Mouse (Mus musculus): ENCODE results near the gene Kdm6b. TPM values are rescaled to one million over a fixed set of nuclear protein-coding genes. Genes with fewer than 3 reads are reported as not detected.

Gene Kdm6b
- polyA plus RNA-seq, 1 experiment from 2014 or later: 42.4 TPM

DNA sequence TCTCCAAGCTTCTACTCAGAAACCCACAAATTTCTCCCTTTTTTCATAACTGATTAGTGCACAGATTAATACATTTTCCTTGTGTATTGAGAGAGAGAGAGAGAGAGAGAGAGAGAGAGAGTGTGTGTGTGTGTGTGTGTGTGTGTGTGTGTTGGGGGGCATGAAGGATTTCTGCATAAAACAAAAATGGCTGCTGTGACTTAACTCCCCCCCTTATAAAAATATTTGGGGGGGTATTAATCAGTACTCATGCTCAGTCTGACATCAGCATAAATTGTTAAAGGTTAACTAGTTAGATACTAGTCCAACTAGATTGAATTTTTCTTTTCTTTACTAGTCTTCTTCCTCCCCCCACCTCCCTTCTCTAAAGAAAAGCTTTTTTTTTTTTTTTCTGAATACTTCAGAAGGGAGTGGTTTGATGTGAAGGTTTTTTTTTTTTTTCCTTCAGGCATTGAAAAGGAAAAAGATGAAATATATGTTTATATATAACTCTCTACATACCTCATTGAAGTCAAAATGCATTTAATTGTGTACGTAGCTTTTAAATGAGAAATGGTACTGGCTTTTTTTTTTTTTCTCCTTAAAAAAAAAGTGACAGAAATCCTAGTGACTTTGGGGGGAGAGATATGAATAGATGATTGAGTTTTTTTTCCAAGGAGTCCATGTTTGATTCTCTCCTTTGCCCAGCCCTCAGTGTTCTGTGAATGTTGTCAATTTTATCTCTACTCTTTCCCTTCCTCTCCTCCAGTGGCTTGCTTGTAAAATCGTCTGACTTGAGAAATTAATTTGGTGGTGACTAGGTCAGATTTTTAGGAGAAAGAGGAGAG is 43.3 kb downstream of the Kdm6b start:
- WGBS: 41% methylated on average over 2 of the region's 2 CpGs
- Histone ChIP-seq H3K27me3 (ENCODE audit: control insufficient read depth, insufficient read depth, low read length) (no peaks in the 10 kb centered on the region), H3K27ac (replicated peaks; ENCODE audit: low read depth, low read length) (no peak overlapping the region), H3K4me3 (ENCODE audit: low read depth, low read length) (peak overlapping the region; percentile 87), H3K36me3 (ENCODE audit: control insufficient read depth, insufficient read depth, low read length) (peaks cover 2% of the 10 kb centered on the region; the same call in 1 of the 2 replicates), H3K9ac (ENCODE audit: low read length) (peak overlapping the region; percentile 99; the same call in 1 of the 2 replicates), H3K9me3 (ENCODE audit: control insufficient read depth, low read length) (no peaks in the 10 kb centered on the region), H3K4me2 (ENCODE audit: low read depth, severe bottlenecking) (peak overlapping the region; percentile 94), H3K4me1 (ENCODE audit: control insufficient read depth, insufficient read depth, low read length) (peaks cover 19% of the 10 kb centered on the region)
- ATAC-seq (ENCODE audit: insufficient number of reproducible peaks, low FRiP score, low TSS enrichment, low read depth) (no peak), DNase-seq (ENCODE audit: low spot score) (no peak)

DNA sequence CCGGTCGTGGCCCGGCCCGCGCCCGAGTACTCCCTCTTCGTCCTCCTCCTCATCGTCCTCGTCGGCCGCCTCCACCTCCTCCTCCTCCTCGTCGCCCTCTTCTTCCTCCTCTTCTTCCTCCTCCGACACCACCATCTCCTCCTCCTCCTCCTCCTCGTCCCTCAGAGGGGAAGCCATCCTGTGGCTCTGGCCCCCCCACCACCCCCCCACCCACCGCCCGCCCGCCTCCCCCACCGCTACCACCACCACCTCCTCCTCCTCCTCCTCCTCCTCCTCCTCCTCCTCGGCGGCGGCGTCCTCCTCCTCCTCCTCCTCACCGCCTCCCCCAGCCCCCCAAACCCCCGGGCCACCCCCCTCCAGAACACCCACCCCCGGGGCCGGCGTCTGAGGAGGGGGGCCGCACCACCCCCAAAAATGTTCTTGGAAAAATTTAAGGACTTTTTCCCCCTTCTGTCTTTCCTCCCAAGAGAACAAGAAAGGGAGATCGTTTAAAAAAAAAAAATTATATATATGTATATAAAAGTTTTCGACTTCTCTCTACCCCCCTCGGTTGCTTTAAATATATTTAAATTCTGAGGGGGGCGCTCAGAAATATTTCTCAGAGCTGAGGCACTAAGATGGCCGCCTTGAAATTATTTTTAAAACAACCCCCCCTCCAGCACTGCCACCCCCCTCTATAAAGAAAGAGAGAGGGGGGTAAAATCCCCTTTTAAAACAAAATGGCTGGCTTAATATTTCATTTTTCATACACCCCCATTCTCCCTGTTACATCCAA is 44.1 kb downstream of the Kdm6b start, which contains the start of gene Chd3:
Gene Chd3, minus strand, starts transcription at position 192 of the 775 bp plus-strand sequence.
- Histone ChIP-seq H3K4me3 (ENCODE audit: low read depth, low read length) (peak within 1 kb of the TSS; percentile 87), H3K36me3 (ENCODE audit: control insufficient read depth, insufficient read depth, low read length) (peaks cover 2% of the 10 kb centered on the region; the same call in 1 of the 2 replicates), H3K9me3 (ENCODE audit: control insufficient read depth, low read length) (no peaks in the 10 kb centered on the region), H3K9ac (ENCODE audit: low read length) (peak within 1 kb of the TSS; percentile 99), H3K4me1 (ENCODE audit: control insufficient read depth, insufficient read depth, low read length) (peaks cover 27% of the 10 kb centered on the region), H3K4me2 (ENCODE audit: low read depth, severe bottlenecking) (peak within 1 kb of the TSS; percentile 94), H3K27me3 (ENCODE audit: control insufficient read depth, insufficient read depth, low read length) (no peaks in the 10 kb centered on the region), H3K27ac (replicated peaks; ENCODE audit: low read depth, low read length) (peak within 1 kb of the TSS; percentile 99)
- ATAC-seq (ENCODE audit: insufficient number of reproducible peaks, low FRiP score, low TSS enrichment, low read depth) (no peak), DNase-seq (ENCODE audit: low spot score) (peak; percentile 55)
- WGBS: 5% methylated on average over 21 of the region's 34 CpGs

- peak; percentile 73 for DNase-seq (ENCODE audit: low spot score)
- Histone ChIP-seq H3K9ac (ENCODE audit: low read length) (peak overlapping the region; percentile 99), H3K4me2 (ENCODE audit: low read depth, severe bottlenecking) (peak overlapping the region; percentile 94), H3K27ac (replicated peaks; ENCODE audit: low read depth, low read length) (peak overlapping the region; percentile 99), H3K36me3 (ENCODE audit: control insufficient read depth, insufficient read depth, low read length) (peaks cover 6% of the 10 kb centered on the region; the same call in 1 of the 2 replicates), H3K27me3 (ENCODE audit: control insufficient read depth, insufficient read depth, low read length) (no peaks in the 10 kb centered on the region), H3K4me3 (ENCODE audit: low read depth, low read length) (peak overlapping the region; percentile 87), H3K4me1 (ENCODE audit: control insufficient read depth, insufficient read depth, low read length) (peaks cover 30% of the 10 kb centered on the region), H3K9me3 (ENCODE audit: control insufficient read depth, low read length) (no peaks in the 10 kb centered on the region)
- under 1% methylated on average over 38 of the region's 106 CpGs for WGBS
- ATAC-seq (ENCODE audit: insufficient number of reproducible peaks, low FRiP score, low TSS enrichment, low read depth): 0 out of 2 replicates have a peak, but pooled peaks have one; percentile 10
Measured at GRCm38 (mm10) chr11:69368356-69369214, 44.9 kb downstream of the Kdm6b start.

- H3K4me3 ChIP-seq (ENCODE audit: low read depth, low read length): peak overlapping the region; percentile 87
- peak; percentile 67 for DNase-seq (ENCODE audit: low spot score)
- H3K4me1 ChIP-seq (ENCODE audit: control insufficient read depth, insufficient read depth, low read length): peaks cover 30% of the 10 kb centered on the region
- H3K9me3 ChIP-seq (ENCODE audit: control insufficient read depth, low read length): no peaks in the 10 kb centered on the region
- H3K9ac ChIP-seq (ENCODE audit: low read length): peak overlapping the region; percentile 99
- peaks cover 7% of the 10 kb centered on the region; the same call in 1 of the 2 replicates for H3K36me3 ChIP-seq (ENCODE audit: control insufficient read depth, insufficient read depth, low read length)
- H3K27ac ChIP-seq (replicated peaks; ENCODE audit: low read depth, low read length): peak overlapping the region; percentile 99
- H3K27me3 ChIP-seq (ENCODE audit: control insufficient read depth, insufficient read depth, low read length): no peaks in the 10 kb centered on the region
- ATAC-seq (ENCODE audit: insufficient number of reproducible peaks, low FRiP score, low TSS enrichment, low read depth): peak; percentile 19; the same call in 1 of the 2 replicates
- H3K4me2 ChIP-seq (ENCODE audit: low read depth, severe bottlenecking): peak overlapping the region; percentile 94
- WGBS: under 1% methylated on average over 22 of the region's 22 CpGs
Measured at GRCm38 (mm10) chr11:69367616-69368355, 45.7 kb downstream of the Kdm6b start.

- peaks cover 7% of the 10 kb centered on the region; the same call in 1 of the 2 replicates for H3K36me3 ChIP-seq (ENCODE audit: control insufficient read depth, insufficient read depth, low read length)
- peak overlapping the region; percentile 87 for H3K4me3 ChIP-seq (ENCODE audit: low read depth, low read length)
- H3K9ac ChIP-seq (ENCODE audit: low read length): peak overlapping the region; percentile 99
- H3K27ac ChIP-seq (replicated peaks; ENCODE audit: low read depth, low read length): peak overlapping the region; percentile 99
- peak overlapping the region; percentile 94 for H3K4me2 ChIP-seq (ENCODE audit: low read depth, severe bottlenecking)
- under 1% methylated on average over 22 of the region's 22 CpGs for WGBS
- H3K27me3 ChIP-seq (ENCODE audit: control insufficient read depth, insufficient read depth, low read length): no peaks in the 10 kb centered on the region
- H3K9me3 ChIP-seq (ENCODE audit: control insufficient read depth, low read length): no peaks in the 10 kb centered on the region
- DNase-seq (ENCODE audit: low spot score) (peak; percentile 74), ATAC-seq (ENCODE audit: insufficient number of reproducible peaks, low FRiP score, low TSS enrichment, low read depth) (no peak; the same call in 1 of the 2 replicates)
- H3K4me1 ChIP-seq (ENCODE audit: control insufficient read depth, insufficient read depth, low read length): peaks cover 30% of the 10 kb centered on the region
Measured at GRCm38 (mm10) chr11:69366855-69367615, 46.4 kb downstream of the Kdm6b start.

- ATAC-seq (ENCODE audit: insufficient number of reproducible peaks, low FRiP score, low TSS enrichment, low read depth) (peak; percentile 90), DNase-seq (ENCODE audit: low spot score) (peak; percentile 94)
- Histone ChIP-seq H3K4me3 (ENCODE audit: low read depth, low read length) (peak overlapping the region; percentile 87), H3K4me1 (ENCODE audit: control insufficient read depth, insufficient read depth, low read length) (peaks cover 26% of the 10 kb centered on the region), H3K4me2 (ENCODE audit: low read depth, severe bottlenecking) (peak overlapping the region; percentile 94), H3K27ac (replicated peaks; ENCODE audit: low read depth, low read length) (peak overlapping the region; percentile 99), H3K9ac (ENCODE audit: low read length) (peak overlapping the region; percentile 61), H3K27me3 (ENCODE audit: control insufficient read depth, insufficient read depth, low read length) (no peaks in the 10 kb centered on the region), H3K9me3 (ENCODE audit: control insufficient read depth, low read length) (no peaks in the 10 kb centered on the region), H3K36me3 (ENCODE audit: control insufficient read depth, insufficient read depth, low read length) (peaks cover 7% of the 10 kb centered on the region; the same call in 1 of the 2 replicates)
- under 1% methylated on average over 26 of the region's 26 CpGs for WGBS
Measured at GRCm38 (mm10) chr11:69366157-69366854, 47.2 kb downstream of the Kdm6b start.

Measured in limb, embryonic 11.5 days (tissue).